Mouse (Mus musculus) heart, postnatal 14 days (tissue): ENCODE results near the gene Foxj2. TPM values are rescaled to one million over a fixed set of nuclear protein-coding genes. Genes with fewer than 3 reads are reported as not detected.
A peak's percentile ranks its signal among the peaks of the same experiment; 100 is the strongest.

Source experiments
- DNase-seq, 2 experiments: peaks; one replicate each; pipeline ENCODE4 v3.0.0; 2021 to 2022
- intact Hi-C: fragments of 180-260 bp; cut with DNase I; formaldehyde crosslinking; loops from one replicate; pipeline ENCODE4 v1.15.1; 2025
- long read RNA-seq, 2 experiments: library from polyadenylated mRNA; stranded (forward); transcript quantifications; one replicate each; pipeline ENCODE4 v2.0.0; 2021
- total RNA-seq, 2 experiments: library from RNA; stranded (reverse); gene quantifications; 2 replicates each; pipeline ENCODE4 v1.2.3; 2021

The Foxj2 gene
- 10 to 100 TPM; 30.9 to 31.9 TPM for total RNA-seq
- long read RNA-seq, experiment 1, full-length matches to known transcripts, result 16 of 47 reads
- long read RNA-seq, experiment 1, partial matches to known transcripts, result 25 of 47 reads
- long read RNA-seq, experiment 1, other reads (novel, unspliced or antisense), result 6 of 47 reads
- long read RNA-seq, experiment 2, full-length matches to known transcripts, result 11 of 39 reads
- long read RNA-seq, experiment 2, partial matches to known transcripts, result 26 of 39 reads
- long read RNA-seq, experiment 2, other reads (novel, unspliced or antisense), result 2 of 39 reads

GRCm38 (mm10) chr6:122819306-122820070 lies at the start of gene Foxj2:
Gene Foxj2 (plus strand): TSS chr6:122819914.
- intact Hi-C loops, result loop anchor here (10.0 kb wide), 1 partner anchor 1595 kb away; the partner anchor contains the start of gene Pex5
- DNase-seq, result peak; percentile 88 to 90

GRCm38 (mm10) chr6:122770760-122771315 lies 48.9 kb upstream of the Foxj2 start:
- intact Hi-C loops, result no loop called here
- no peak for DNase-seq

- intact Hi-C loops, result no loop called here
- no peak for DNase-seq
Observed at GRCm38 (mm10) chr6:122772701-122773100, 47.0 kb upstream of the Foxj2 start.

- DNase-seq, result no peak
- intact Hi-C loops, result no loop called here
Observed at GRCm38 (mm10) chr6:122774345-122774744, 45.4 kb upstream of the Foxj2 start.

- intact Hi-C loops, result no loop called here
- no peak for DNase-seq
Observed at GRCm38 (mm10) chr6:122776040-122776439, 43.7 kb upstream of the Foxj2 start.

- DNase-seq, result no peak
Observed at GRCm38 (mm10) chr6:122779916-122780315, 39.8 kb upstream of the Foxj2 start.

GRCm38 (mm10) chr6:122781167-122781566 lies 38.5 kb upstream of the Foxj2 start:
- no peak for DNase-seq
- intact Hi-C loops, result no loop called here

More at GRCm38 (mm10) chr6:122779916-122780315, 39.8 kb upstream of the Foxj2 start:
- intact Hi-C loops, result no loop called here

GRCm38 (mm10) chr6:122782164-122782563 lies 37.5 kb upstream of the Foxj2 start:
- intact Hi-C loops, result no loop called here

GRCm38 (mm10) chr6:122784866-122785265 lies 34.8 kb upstream of the Foxj2 start:
- DNase-seq, result no peak
- intact Hi-C loops, result no loop called here

More at GRCm38 (mm10) chr6:122782164-122782563, 37.5 kb upstream of the Foxj2 start:
- no peak for DNase-seq

- DNase-seq, result peak; percentile 43 to 62
- intact Hi-C loops, result loop anchor here (2.0 kb wide), 1 partner anchor 117 kb away; no protein-coding TSS in a partner anchor
Observed at GRCm38 (mm10) chr6:122786275-122786674, 33.4 kb upstream of the Foxj2 start.

GRCm38 (mm10) chr6:122795254-122795935 lies 24.3 kb upstream of the Foxj2 start:
- intact Hi-C loops, result no loop called here
- peak in 1 of 2 experiments; percentile 17 for DNase-seq

GRCm38 (mm10) chr6:122800640-122801300 lies 18.9 kb upstream of the Foxj2 start:
- intact Hi-C loops, result loop anchor here (5.0 kb wide), 1 partner anchor 72 kb away; the partner anchor contains the start of gene Necap1
- DNase-seq, result peak in 1 of 2 experiments; percentile 11

- intact Hi-C loops, result loop anchor here (5.0 kb wide), 1 partner anchor 71 kb away; the partner anchor contains the start of gene Necap1
- DNase-seq, result peak in 1 of 2 experiments; percentile 62
Observed at GRCm38 (mm10) chr6:122801301-122801800, 18.4 kb upstream of the Foxj2 start, which contains the start of gene Slc2a3. Gene Slc2a3 (minus strand): TSS chr6:122801640.

- peak; percentile 34 to 61 for DNase-seq
- intact Hi-C loops, result loop anchor here (5.0 kb wide), 1 partner anchor 70 kb away; the partner anchor contains the start of gene Necap1
Observed at GRCm38 (mm10) chr6:122801801-122802514, 17.8 kb upstream of the Foxj2 start.

GRCm38 (mm10) chr6:122804418-122804817 lies 15.3 kb upstream of the Foxj2 start:
- intact Hi-C loops, result loop anchor here (5.0 kb wide), 1 partner anchor 68 kb away; the partner anchor contains the start of gene Necap1
- DNase-seq, result peak; percentile 79 to 87

GRCm38 (mm10) chr6:122810022-122810614 lies 9.6 kb upstream of the Foxj2 start:
- DNase-seq, result no peak
- intact Hi-C loops, result loop anchor here (2.0 kb wide), 1 partner anchor 65 kb away; the partner anchor contains the start of gene Necap1

GRCm38 (mm10) chr6:122810615-122811279 lies 9.0 kb upstream of the Foxj2 start:
- intact Hi-C loops, result loop anchor here (2.0 kb wide), 1 partner anchor 64 kb away; the partner anchor contains the start of gene Necap1
- peak; percentile 95 to 97 for DNase-seq
